Mouse (Mus musculus) olfactory bulb, adult 2 months (tissue): ENCODE results near the gene Mmp25. TPM values are rescaled to one million over a fixed set of nuclear protein-coding genes. Genes with fewer than 3 reads are reported as not detected.
A peak's percentile ranks its signal among the peaks of the same experiment; 100 is the strongest.

Experiments used
- H3K27ac ChIP-seq: fragments of 200-500 bp; 2 replicates; pipeline ENCODE4 v1.5.1; 2012; ENCODE audit warnings: low read depth, low read length; ENCODE audit not compliant: insufficient read depth
- H3K4me1 ChIP-seq: fragments of 200-500 bp; 2 replicates; pipeline ENCODE4 v1.6.1; 2012; ENCODE audit warnings: low read length; ENCODE audit not compliant: control insufficient read depth, insufficient read depth
- H3K4me3 ChIP-seq: fragments of 200-500 bp; 2 replicates; pipeline ENCODE4 v1.5.1; 2012; ENCODE audit warnings: mild to moderate bottlenecking, low read depth, low read length, moderate library complexity; ENCODE audit not compliant: insufficient read depth
- CTCF ChIP-seq: fragments of 200-500 bp; IDR thresholded peaks from 2 replicates; pipeline ENCODE4 v1.5.1; 2012; ENCODE audit warnings: low read depth, mild to moderate bottlenecking, low read length, moderate library complexity; ENCODE audit not compliant: insufficient read depth
- POLR2A ChIP-seq: fragments of 200-500 bp; IDR thresholded peaks from 2 replicates; pipeline ENCODE4 v1.6.1; 2012; ENCODE audit warnings: mild to moderate bottlenecking, low read depth, low read length, moderate library complexity; ENCODE audit not compliant: insufficient read depth
- WGBS: fragments of 180-500 bp; shearing (Covaris S2); methylation state at CpG from one replicate; pipeline ENCODE4 v1.1.7; 2018; 5-methylcytosine and 5-hydroxymethylcytosine counted together
- polyA plus RNA-seq: library from polyadenylated mRNA; stranded (reverse); fragments of >200 nt; gene quantifications from 2 replicates; pipeline ENCODE4 v1.2.4, GENCODE M21; 2012; ENCODE audit warnings: low replicate concordance; ENCODE audit not compliant: missing spikeins, insufficient read depth, insufficient read length

The Mmp25 gene
- polyA plus RNA-seq, 1 experiment = not detected

DNA sequence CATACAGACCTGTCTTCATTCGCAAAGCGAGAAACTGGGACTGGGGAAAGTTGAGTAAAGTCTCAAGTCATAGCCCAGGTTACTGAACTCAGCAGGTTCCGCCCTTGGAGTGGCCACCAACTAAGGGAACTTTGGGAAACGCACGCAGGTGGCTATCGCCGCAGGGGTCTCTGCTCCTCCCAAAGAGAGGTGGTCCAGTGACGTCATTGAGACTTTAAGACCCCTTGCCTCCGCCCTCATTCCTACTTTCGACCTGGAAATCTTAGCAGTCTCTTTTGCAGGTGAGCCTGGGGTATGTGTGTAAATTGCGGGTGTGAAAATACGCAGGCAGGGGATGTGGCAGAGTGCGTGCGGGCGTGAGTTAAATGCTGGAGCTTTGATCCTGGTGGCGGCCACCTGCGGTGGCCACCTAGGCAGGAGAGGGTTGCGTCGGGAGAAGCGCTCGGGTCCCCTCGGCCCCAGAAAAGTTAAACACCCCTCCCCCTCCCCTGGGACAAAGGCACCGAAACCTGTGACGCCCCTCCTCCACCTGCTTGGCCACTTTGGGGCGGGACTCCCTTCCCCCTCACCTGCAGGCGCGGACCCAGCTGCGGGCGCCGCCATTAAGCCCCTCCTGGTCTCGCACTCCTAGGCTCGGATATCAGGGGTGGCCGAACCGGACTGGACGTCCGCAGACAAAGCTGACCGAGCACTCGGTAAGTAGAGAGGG, 34.2 kb upstream of the Mmp25 start, which contains the start of gene Cldn6:
Gene Cldn6 (plus strand): TSS at position 123 of the 709 bp plus-strand sequence.
- 5% methylated on average over 38 of the region's 38 CpGs for WGBS
- Histone ChIP-seq H3K4me1 (peaks cover 35% of the 10 kb centered on the region), H3K4me3 (no peak within 1 kb of the TSS)

DNA sequence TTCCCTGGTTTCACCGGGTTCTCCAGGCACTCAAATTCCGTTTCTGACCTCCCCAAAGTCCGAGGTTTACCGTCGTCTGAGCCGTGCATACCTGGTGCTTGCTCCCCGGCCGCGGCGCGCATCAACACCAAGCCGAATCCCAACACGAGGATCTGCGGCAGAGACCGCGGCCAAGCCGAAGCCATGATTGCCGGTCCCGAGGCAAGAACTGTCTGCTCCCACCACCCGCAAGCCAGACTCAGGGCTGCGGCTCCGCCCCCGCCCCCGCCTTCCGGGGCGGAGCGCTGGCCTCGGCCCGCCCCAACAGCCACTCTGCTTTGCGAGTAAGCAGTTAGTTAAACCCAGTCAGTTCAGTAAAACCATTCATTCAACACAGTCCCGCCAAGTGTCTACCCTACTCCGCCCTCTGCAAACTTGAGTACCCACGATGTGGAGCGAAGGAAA, 32.2 kb upstream of the Mmp25 start, which contains the start of gene Tnfrsf12a:
Gene Tnfrsf12a (minus strand): TSS at position 233 of the 444 bp plus-strand sequence.
- Histone ChIP-seq H3K27ac (no peak within 1 kb of the TSS), H3K4me1 (peaks cover 39% of the 10 kb centered on the region), H3K4me3 (peak within 1 kb of the TSS; percentile 63)
- TF ChIP-seq CTCF (no peak), POLR2A (peak; percentile 68)
- WGBS = under 1% methylated on average over 34 of the region's 34 CpGs

More for the DNA sequence above, 34.2 kb upstream of the Mmp25 start, which contains the start of gene Cldn6:
- TF ChIP-seq POLR2A (no peak), CTCF (no peak)
- H3K27ac ChIP-seq = no peak within 1 kb of the TSS

DNA sequence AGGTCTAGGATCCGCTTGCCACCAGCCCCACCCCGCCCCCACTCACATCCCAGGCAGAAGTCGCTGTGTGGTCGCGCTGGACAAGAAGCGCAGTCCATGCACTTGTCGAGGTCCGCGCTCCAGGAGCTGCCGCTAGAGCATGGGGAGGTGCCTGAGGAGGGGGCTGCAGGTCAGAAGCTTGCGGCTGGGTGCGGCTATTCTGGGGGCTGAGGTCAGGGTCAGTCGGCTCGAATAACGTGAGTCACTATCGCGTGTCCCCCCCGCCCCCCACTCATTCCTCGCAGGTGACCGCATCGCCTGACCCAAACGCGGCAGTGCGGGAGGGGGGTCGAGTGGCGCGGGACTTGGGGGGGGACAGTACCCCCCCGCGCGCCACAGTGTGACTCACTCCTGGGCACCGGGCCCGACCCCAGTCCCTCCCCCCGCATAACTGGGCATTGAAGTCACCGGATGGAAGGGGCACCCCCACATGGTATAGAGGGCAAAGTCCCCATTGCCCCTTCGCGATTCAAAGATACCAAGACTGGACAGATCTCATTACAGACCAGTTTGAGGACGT, 31.5 kb upstream of the Mmp25 start:
- WGBS = 2% methylated on average over 37 of the region's 37 CpGs

DNA sequence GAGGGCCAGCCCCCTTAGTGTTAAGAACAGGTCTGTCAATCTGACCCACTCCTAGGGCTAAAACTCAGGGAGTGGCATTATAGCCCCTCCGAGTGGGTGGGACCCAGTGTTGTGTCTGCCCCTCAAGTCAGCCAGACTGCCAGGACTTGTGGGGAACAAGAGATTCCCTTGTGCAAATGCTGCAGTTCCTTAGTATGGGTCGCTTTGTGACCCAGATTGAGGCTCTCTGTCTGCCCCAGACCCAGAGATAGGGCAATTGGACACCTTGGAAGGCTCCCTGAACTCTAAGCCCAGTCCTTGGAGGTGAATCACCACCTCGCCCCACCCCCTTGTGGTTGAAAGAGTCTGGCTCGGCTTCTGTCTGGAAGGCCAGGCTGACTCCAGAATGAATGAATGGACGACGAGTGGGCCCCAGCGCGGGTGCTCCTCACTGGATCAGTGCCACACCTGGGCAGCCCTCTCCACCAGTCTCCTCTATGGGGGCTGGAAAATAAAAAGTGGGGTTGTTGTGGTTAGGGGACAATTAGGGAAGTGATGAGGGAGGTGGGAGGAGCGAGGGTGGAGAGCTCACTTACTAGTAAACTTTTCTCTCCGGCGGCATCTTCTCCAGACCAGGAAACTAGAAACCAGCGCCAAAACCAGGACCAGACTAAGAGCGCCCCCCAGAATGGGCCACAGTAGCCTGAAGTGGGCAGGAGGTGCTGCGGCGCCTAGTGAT, 30.6 kb upstream of the Mmp25 start:
- H3K4me1 ChIP-seq = peaks cover 36% of the 10 kb centered on the region
- no peak overlapping the region for H3K27ac ChIP-seq
- TF ChIP-seq POLR2A (no peak), CTCF (no peak)
- no peak overlapping the region for H3K4me3 ChIP-seq
- 32% methylated on average over 15 of the region's 15 CpGs for WGBS

More for the DNA sequence above, 31.5 kb upstream of the Mmp25 start:
- TF ChIP-seq POLR2A = no peak
- no peak for TF ChIP-seq CTCF
- Histone ChIP-seq H3K4me3 (peak overlapping the region; percentile 63), H3K4me1 (peaks cover 39% of the 10 kb centered on the region), H3K27ac (no peak overlapping the region)

DNA sequence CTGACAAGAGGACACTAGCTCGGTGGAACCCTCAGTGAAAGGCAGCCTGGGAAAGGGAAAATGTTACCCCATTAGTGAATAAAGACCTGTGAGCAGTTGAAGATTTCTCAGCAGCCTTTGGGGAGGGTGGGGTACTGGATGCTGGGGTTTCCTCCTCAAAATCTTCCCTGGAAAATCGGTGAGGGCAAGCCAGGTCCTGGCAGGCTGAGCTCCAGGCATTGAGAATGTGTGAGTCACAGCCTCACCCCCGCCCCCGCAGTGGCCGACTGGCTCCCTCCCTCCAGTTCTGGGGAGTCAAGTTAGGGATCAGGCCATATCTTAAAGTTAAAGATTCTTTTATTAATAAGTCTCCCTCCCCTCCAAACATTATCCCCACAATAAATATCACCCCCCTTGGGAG, 30.1 kb upstream of the Mmp25 start:
- WGBS = 23% methylated on average over 5 of the region's 5 CpGs
- TF ChIP-seq CTCF = no peak
- TF ChIP-seq POLR2A = no peak
- H3K4me3 ChIP-seq = peak overlapping the region; percentile 88; the same call in 1 of the 2 replicates
- peaks cover 36% of the 10 kb centered on the region for H3K4me1 ChIP-seq
- H3K27ac ChIP-seq = no peak overlapping the region

DNA sequence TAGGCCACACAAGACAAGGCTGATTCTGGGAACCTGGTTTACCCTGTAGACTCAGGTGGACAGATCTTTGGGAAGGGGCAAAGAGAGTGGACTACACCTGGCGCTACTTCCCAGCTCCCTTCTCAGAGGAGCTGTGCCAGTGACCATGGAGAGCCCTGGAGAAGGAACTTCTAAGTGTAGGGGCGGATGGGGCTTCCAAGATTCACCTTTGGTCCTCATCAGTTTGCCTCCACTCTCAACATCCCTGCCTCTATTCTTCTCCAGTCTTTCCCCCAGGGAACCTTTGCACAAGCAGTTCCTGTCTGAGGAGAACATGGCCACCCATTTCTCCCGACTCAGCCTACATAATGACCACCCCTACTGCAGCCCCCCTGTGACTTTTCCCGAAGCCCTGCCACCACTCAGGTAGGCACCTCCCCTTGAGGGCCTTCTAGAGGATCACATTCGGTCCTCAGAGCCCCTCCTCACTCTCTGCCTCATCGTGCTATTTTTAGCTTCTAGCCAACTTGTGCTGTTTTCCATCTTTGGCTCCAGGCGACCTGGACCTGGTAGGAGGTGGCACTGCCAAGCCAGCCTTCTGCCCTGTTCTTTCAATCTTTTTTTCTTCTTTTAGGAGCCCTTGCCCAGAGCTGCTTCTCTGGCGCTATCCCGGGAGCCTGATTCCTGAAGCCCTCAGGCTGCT, 29.3 kb upstream of the Mmp25 start:
- peaks cover 33% of the 10 kb centered on the region for H3K4me1 ChIP-seq
- TF ChIP-seq CTCF (no peak), POLR2A (no peak)
- peak overlapping the region; percentile 88 for H3K4me3 ChIP-seq
- 19% methylated on average over 9 of the region's 9 CpGs for WGBS
- peak overlapping the region; percentile 53 for H3K27ac ChIP-seq

DNA sequence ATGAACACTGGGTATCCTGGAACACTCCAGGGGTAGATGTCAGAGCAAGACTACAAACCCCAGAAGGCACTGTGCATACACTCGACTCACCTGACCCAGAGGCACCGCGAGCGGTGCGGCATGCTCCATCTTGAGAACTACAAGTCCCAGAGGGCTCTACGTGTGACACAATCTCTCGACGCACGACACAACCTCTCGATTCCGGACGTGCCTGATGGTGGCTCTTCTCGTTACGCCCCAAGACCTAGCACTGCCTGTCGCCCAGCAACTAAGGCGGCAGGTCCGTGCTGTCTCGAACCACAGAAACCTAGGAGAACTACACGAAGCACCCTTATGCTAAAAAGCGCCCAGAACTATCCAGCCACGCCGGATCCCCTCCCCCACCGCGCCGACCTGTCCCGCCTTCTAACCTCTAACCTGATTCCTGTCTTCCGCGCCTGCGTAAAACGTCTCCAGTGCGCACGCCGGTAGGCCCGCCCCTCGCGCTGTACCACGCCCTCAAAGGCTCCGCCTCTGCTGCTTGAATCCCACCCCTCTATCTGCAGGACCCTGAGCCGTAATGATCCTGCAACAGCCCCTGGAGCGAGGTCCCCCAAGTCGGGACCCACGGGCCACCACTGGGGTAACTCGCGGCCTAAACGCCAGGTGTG, 28.5 kb upstream of the Mmp25 start, which contains the start of the genes Hcfc1r1 and Thoc6:
Gene Hcfc1r1 (plus strand): TSS at position 173 of the 650 bp plus-strand sequence.
Gene Thoc6 (minus strand): TSS at position 459 of the 650 bp plus-strand sequence.
- WGBS = under 1% methylated on average over 45 of the region's 45 CpGs
- peak within 1 kb of the TSS; percentile 88 for H3K4me3 ChIP-seq
- peaks cover 31% of the 10 kb centered on the region for H3K4me1 ChIP-seq
- peak within 1 kb of the TSS; percentile 94 for H3K27ac ChIP-seq
- TF ChIP-seq CTCF = no peak
- TF ChIP-seq POLR2A = no peak

DNA sequence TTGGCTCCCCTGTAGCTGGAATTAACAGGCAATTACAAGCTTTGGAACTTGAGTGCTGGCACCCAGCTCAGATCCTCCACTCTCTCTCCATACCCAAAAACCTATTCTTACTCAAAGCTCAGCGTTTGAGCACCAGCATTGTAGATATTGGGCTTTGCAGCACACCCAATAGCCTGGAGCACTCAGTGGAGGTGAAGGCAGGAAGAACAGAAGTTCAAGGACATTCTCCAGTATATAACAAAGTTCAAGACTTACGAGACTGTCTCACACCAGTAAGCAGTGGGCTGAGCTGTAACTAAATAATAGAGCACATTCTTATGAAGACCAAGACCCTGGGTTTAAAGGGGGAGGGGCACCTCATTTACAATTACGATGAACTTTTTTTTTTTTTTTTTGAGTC, 27.7 kb upstream of the Mmp25 start:
- TF ChIP-seq CTCF (no peak), POLR2A (no peak)
- Histone ChIP-seq H3K4me1 (peaks cover 31% of the 10 kb centered on the region), H3K27ac (no peak overlapping the region), H3K4me3 (no peak overlapping the region)
- WGBS = 63% methylated on average over 3 of the region's 3 CpGs
